Mouse (Mus musculus): ENCODE results near the gene Pde4c. TPM values are rescaled to one million over a fixed set of nuclear protein-coding genes. Genes with fewer than 3 reads are reported as not detected.

The Pde4c gene
- total RNA-seq, 2 experiments from 2014 or later, result 2.4 to 3.0 TPM

DNA sequence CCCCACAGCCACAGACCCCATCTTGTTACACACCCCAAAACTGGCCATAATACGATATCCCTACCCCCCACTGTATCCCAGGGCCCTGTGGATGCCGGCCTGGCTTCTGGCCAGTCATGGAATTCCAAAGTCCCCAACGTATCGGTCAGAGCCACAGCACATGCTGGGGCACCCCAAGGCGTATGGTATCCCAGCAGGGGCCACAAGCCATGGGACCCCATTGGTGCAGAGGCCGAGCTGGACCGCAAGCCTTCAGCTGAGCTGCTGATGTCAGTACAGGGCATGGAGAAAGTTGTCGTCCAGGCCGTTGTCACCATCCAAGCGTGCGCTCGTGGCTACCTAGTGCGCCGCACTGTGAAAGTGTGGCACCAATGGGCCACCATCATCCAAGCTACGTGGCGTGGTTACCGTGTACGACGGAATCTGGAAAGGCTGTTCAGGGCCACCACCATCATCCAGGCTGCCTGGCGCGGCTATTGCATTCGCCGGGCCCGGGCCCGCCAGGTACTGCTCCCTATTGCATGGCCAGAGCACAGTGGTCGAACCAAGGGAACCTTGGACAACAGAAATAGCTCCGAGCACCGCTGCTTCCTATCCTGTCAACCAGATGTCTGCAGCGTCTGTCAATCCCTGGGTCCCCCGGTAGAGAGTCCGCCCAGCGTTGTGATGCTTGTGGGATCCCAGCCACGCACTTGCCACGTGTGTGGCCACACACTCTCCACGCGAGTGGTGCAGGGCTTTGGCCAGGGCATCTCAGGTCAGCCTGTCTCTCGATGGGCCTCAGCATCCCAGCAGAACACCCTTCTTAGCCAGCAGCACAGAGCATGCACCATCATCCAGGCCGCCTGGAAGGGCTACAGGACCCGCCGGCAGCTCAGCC, 6.8 kb upstream of the Pde4c start:
- no peak overlapping the region for H3K4me3 ChIP-seq
- no peak overlapping the region for H3K27ac ChIP-seq
- peak; percentile 20 for DNase-seq
- intact Hi-C loops (cut with DNase I), result no loop called here
- TF ChIP-seq CTCF (IDR thresholded peaks at IDR 0.05), result no peak

DNA sequence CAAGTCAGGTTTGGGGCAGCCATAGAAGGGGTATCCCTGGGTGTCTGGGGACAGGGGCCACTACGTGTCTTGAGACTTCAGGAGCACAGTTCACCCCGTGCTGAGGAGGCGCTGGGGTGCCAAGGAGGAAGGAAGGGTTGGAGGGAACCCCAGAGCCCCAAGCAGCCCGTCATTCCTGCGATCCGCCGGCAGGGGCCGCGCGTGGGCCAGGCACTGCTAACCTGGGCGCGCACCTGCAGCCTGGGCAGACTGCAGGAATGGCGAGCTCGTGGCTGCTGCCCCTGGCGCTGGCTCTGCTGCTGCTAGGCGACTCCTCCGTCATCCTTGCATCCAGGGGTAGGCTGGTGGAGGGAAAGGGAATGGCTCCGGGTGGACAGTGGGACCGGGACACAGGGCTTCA, 5.2 kb upstream of the Pde4c start, which contains the start of gene Gm3336:
Gm3336 (plus strand) TSS at position 247 of the 400 bp plus-strand sequence.
- intact Hi-C loops (cut with DNase I), result no loop called here
- no peak within 1 kb of the TSS for H3K4me3 ChIP-seq
- TF ChIP-seq CTCF (IDR thresholded peaks at IDR 0.05), result peak; percentile 88
- DNase-seq, result peak; percentile 75
- no peak within 1 kb of the TSS for H3K27ac ChIP-seq

DNA sequence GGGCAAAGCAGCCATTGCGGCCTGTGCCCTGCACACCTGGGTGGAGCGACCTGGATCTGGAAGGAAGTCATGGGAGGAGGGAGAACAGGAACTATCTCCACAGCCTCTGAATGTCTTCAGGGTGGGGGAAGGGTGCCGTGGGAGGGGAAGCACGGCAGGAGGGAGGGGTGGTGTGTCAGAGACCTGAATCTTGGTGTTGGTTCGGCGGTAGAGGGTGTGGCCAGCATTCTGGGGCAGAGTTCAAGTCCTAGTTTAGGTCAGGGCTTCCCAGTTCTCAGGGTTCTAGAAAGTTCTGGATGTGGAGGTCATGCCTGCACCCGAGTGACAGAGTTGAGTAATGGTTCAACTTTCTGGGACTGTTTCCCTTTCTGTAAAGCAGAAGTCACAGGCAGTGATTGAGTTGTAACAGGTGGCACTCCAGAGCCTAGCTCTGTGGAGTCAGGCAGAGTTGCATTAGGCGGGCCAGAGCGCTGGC, 3.7 kb upstream of the Pde4c start:
- intact Hi-C loops (cut with DNase I), result loop anchor here (1.0 to 2.0 kb wide), 3 partner anchors 33 to 121 kb away; no protein-coding TSS in a partner anchor
- Histone ChIP-seq H3K4me3 (no peak overlapping the region), H3K27ac (peak overlapping the region; percentile 50)
- TF ChIP-seq CTCF (IDR thresholded peaks at IDR 0.05), result no peak
- peak; percentile 53 for DNase-seq

DNA sequence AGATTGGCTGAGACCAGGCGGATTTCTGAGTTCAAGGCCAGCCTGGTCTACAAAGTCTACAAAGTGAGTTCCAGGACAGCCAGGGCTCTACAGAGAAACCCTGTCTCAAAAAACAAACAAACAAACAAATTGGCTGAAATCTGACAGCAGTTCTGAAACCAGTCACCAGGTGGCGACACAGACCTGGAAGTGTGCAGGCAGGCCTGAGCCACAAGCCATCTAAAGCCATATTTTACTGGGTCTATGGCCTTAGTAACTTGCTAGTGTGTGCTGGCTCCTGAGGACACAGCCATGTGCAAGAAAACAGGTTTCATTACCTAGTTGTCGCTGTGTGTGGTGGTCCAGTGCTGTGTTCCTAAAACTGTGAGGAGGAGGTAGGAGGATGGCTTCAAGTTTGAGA, 2.8 kb upstream of the Pde4c start:
- no peak; the same call in 1 of the 2 replicates for TF ChIP-seq CTCF (IDR thresholded peaks at IDR 0.05)

DNA sequence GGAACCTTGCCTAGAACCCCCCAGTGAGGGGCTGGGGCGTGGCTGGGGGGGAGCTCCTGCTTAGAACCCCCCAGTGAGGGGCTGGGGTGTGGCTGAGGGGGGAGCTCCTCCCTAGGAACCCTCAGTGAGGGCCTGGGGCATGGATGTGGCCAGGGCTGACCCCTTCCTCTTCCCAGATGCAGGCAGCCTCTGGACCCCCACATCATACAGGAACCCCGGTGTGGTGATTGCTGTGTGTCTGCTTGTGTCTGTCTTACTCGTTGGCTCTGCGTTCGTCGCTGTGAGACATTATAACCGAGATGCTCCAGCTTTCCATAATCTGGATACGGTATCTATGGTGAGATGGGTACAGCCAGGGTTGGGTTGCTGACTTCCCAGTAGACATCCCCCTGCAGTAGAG, 1.9 kb upstream of the Pde4c start:
- Histone ChIP-seq H3K27ac (no peak overlapping the region), H3K4me3 (no peak overlapping the region)
- no peak for TF ChIP-seq CTCF (IDR thresholded peaks at IDR 0.05)
- peak; percentile 23 for DNase-seq
- intact Hi-C loops (cut with DNase I), result loop anchor here (2.0 kb wide), 2 partner anchors 31 to 119 kb away; no protein-coding TSS in a partner anchor

More for the DNA sequence above, 2.8 kb upstream of the Pde4c start:
- DNase-seq, result peak; percentile 80
- intact Hi-C loops (cut with DNase I), result loop anchor here (1.0 to 2.0 kb wide), 3 partner anchors 32 to 120 kb away; no protein-coding TSS in a partner anchor
- Histone ChIP-seq H3K4me3 (no peak overlapping the region), H3K27ac (peak overlapping the region; percentile 50)

DNA sequence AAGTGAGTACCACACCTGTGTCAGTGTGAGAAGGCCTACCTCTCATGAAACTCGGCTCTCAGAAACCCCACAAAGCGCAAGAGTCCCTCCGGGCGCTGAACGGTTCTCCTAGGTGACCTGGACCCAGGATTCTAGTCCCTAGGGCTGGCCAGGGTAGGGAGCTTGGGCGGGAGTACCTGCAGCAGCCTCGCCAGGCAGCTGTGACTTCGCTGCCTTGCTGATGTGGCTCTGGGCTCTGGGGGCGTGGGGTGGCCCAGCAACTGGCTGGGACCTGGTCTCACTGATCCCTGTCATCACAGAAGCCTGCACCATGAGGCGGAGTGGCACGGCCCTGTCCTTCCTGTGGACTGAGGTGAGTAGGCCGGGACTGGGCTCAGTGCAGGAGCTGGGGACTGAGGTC, 696 bp downstream of the Pde4c start:
- peak; percentile 12 for DNase-seq
- no peak overlapping the region for H3K4me3 ChIP-seq
- H3K27ac ChIP-seq, result no peak overlapping the region
- intact Hi-C loops (cut with DNase I), result no loop called here
- TF ChIP-seq CTCF (IDR thresholded peaks at IDR 0.05), result no peak

DNA sequence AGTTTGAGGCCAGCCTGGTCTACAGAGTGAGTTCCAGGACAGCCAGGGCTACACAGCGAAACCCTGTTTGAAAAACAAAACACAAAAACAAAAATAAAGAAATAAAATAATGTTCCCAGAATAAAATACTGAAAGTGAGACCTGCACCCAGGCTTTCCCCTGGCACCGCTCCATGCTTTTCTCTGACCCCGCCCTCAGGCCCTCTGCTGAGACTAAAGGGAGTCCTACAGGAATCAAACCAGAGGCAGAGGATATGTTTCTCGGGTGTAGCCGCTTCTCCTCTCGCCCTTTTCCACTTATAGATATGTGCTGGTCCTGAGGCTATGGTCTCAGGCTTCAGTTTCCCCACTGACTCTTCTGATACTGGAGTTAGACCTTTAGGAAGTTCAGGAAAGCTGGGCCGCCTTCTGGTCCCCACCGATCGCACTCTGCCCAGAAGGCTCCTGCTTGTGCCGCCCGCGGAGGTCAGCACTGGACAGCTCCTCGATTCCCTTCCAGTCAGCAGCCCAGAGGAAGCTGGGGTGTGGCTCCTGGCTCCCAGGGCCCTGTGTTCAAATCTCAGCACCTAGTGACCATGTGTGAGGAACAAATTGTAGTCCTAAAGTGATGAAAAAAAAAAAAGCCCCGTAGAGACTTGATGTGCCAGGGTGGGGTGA, 2.4 kb downstream of the Pde4c start:
- DNase-seq, result peak; percentile 52
- intact Hi-C loops (cut with DNase I), result no loop called here
- Histone ChIP-seq H3K27ac (no peak overlapping the region), H3K4me3 (no peak overlapping the region)
- TF ChIP-seq CTCF (IDR thresholded peaks at IDR 0.05), result no peak

DNA sequence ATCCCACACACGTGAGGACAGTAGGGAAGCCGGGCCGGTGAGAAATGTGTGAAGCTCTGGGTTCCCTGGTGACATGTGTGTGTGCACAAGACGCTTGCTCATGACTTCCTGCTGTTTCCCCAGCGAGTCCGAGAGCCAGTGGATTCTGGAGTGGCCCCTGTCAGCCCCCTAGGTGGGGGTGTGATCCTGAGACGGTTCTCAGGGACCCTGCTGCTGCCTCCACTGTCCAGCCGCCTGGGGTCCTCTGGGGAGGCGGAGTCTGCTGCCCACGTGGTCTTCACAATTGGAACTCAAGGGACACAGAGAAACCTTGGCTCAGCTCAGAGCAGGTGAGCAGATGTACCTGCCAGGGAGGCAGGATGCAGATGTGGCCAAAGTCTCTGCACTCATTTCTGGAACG, 3.2 kb downstream of the Pde4c start:
- TF ChIP-seq CTCF (IDR thresholded peaks at IDR 0.05), result no peak
- H3K4me3 ChIP-seq, result no peak overlapping the region
- intact Hi-C loops (cut with DNase I), result no loop called here
- H3K27ac ChIP-seq, result no peak overlapping the region
- peak; percentile 8 for DNase-seq

DNA sequence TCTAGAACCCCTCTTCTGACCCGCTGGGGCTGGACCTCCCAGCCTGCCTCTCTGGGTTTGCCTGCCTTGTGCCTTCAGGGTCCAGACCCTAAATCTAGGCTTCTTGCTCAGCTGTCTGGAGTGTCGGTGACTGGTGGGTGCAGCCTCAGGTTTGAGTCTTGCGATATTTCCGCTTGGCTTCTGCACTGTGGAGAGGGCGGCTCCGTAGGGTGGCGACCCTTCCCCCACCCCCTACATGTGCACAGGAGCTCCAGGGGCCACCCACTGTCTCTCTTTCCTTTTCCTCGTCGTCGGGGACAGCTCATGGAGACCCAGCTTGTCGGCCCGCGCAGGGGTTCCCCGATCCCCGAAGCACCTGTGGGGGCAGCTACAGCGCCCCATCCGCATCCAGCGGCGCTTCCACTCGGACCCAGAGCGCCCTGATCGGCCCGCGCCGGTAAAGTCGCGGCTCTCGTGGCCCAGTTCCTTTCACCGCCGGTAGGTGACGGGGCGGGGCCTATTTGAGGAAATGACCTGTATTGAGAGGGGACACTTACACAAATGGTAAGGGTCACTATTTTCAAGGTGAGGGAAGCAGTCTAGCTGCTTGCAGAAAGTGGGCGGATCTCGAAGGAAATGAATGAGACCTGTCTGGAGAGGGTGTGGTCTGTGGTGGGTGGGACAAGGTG, 6.4 kb downstream of the Pde4c start:
- H3K27ac ChIP-seq, result no peak overlapping the region
- peak overlapping the region; percentile 58 for H3K4me3 ChIP-seq
- intact Hi-C loops (cut with DNase I), result no loop called here
- no peak for DNase-seq
- peak; percentile 40 for TF ChIP-seq CTCF (IDR thresholded peaks at IDR 0.05)

DNA sequence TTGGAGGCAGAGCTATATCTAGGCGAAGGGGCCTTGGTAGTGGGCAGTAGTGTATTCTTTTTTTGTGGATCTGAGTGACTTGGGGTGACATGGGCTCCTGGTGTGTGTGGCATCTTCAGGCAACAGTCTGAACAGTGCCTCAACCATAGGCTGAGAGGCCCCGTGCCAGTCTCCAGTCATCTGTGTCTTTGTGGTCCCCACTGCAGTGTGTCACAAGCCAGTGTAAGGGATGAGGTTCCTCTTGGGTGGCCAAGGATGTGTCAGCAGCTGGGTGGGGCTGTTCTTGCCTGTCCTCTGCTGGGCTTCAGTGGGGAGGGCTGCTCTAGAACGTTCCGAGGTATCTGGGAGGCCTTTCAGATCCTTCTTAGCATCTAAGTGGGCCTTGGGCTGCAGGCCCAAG, 7.4 kb downstream of the Pde4c start:
- H3K27ac ChIP-seq, result no peak overlapping the region
- no peak overlapping the region for H3K4me3 ChIP-seq
- TF ChIP-seq CTCF (IDR thresholded peaks at IDR 0.05), result no peak
- intact Hi-C loops (cut with DNase I), result no loop called here
- DNase-seq, result no peak

DNA sequence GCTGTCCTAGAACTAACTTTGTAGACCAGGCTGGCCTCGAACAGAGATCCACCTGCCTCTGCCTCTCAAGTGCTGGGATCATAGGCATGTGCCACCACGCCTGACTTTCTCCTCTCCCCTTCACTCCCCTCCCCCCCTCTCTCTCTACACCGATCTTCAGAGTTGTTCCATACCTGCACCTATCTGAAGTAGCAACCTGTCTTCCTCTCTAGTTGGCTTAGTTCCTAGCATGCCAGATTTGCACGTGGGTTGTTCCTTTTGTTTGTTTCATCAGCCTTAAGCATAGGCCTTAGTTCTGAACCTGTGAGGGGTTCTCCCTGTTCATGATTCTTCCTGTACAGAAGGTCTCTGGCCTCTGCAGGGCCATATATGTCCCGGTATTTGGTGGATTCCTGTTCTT, 14.2 kb downstream of the Pde4c start:
- Histone ChIP-seq H3K4me3 (no peak overlapping the region), H3K27ac (no peak overlapping the region)
- no peak for DNase-seq
- intact Hi-C loops (cut with DNase I), result no loop called here
- no peak for TF ChIP-seq CTCF (IDR thresholded peaks at IDR 0.05)

DNA sequence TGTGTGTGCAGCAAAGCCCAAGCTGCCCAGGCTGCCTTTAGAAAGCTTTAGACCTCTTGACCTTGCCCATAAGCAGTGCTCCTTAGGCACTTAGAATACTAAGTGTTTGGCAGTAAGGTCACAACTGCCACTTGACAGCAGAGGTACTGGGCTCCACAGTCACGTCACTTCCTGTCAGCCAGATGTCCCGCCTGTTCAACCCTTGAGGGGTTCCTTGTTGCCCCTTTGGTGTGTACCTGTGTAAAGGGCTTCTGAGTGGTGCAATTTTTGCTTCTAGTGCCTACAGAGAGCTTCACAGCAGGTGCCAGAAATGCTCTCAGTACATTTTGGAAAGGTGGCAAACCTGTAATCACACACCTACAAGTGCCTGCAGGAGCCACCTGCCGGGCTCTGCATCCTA, 14.7 kb downstream of the Pde4c start:
- DNase-seq, result no peak
- TF ChIP-seq CTCF (IDR thresholded peaks at IDR 0.05), result no peak

More for the DNA sequence above, 14.7 kb downstream of the Pde4c start:
- intact Hi-C loops (cut with DNase I), result no loop called here
- H3K4me3 ChIP-seq, result no peak overlapping the region
- no peak overlapping the region for H3K27ac ChIP-seq

Data from gastrocnemius, adult 2 months (tissue).